Mouse (Mus musculus) CH12.LX (cell line): ENCODE measurements at regions not wholly inside any gene's neighbourhood (a gene's known extent, or its start where the extent isn't known, plus 50 kb on each side); places are given as distances from the start of the nearest gene placed in this dataset.
A peak's percentile ranks its signal among the peaks of the same experiment; 100 is the strongest.

Source experiments
- CTCF ChIP-seq, 2 experiments: IDR thresholded peaks in 1 of 2; conservative IDR thresholded peaks in 1 of 2; 2 replicates each; pipeline ENCODE4 v1.5.1; 2011 to 2012; ENCODE audit warnings: low read depth in 2 of 2, low read length in 2 of 2, improper control_type of control experiment in 1 of 2, inconsistent platforms in 1 of 2, mild to moderate bottlenecking in 1 of 2, moderate library complexity in 1 of 2
- POLR2A ChIP-seq: IDR thresholded peaks from 2 replicates; pipeline ENCODE4 v1.6.1; 2011; ENCODE audit warnings: low read depth, mild to moderate bottlenecking, improper control_type of control experiment, low read length

- TF ChIP-seq CTCF (conservative IDR thresholded peaks at IDR 0.05 in 1 of 2, IDR thresholded peaks at IDR 0.05 in 1 of 2; ENCODE audit: low read depth in 2 of 2, low read length in 2 of 2) = peak in 1 of 2 experiments; percentile 67; a peak in 2 of 4 replicates
- no peak for TF ChIP-seq POLR2A
Observed at GRCm38 (mm10) chr5:117037261-117037660, 78.7 kb downstream of the Suds3 start.
